Mouse (Mus musculus): Measurements from ENCODE around the gene Ints11.

Ints11 gene

GRCm38 (mm10) chr4:155892438-155893211 is 23.3 kb downstream of the Ints11 start:
- DNase-seq (ENCODE audit: low spot score in 2 of 2) = no peak

GRCm38 (mm10) chr4:155893212-155893690 is 23.9 kb downstream of the Ints11 start:
- DNase-seq (ENCODE audit: low spot score in 2 of 2) = no peak

- peak; percentile 77 to 84 for DNase-seq (ENCODE audit: low spot score in 2 of 2)
Observed at GRCm38 (mm10) chr4:155894311-155894881, 25.1 kb downstream of the Ints11 start.

GRCm38 (mm10) chr4:155895216-155895615 is 25.9 kb downstream of the Ints11 start:
- DNase-seq (ENCODE audit: low spot score in 2 of 2) = peak; percentile 76 to 84

- no peak for DNase-seq (ENCODE audit: low spot score in 2 of 2)
Observed at GRCm38 (mm10) chr4:155895826-155896225, 26.5 kb downstream of the Ints11 start.

- DNase-seq (ENCODE audit: low spot score in 2 of 2) = no peak
Observed at GRCm38 (mm10) chr4:155896461-155896860, 27.1 kb downstream of the Ints11 start.

GRCm38 (mm10) chr4:155898318-155898717 is 29.0 kb downstream of the Ints11 start:
- DNase-seq (ENCODE audit: low spot score in 2 of 2) = no peak

- no peak for DNase-seq (ENCODE audit: low spot score in 2 of 2)
Observed at GRCm38 (mm10) chr4:155899355-155899754, 30.0 kb downstream of the Ints11 start.

DNA sequence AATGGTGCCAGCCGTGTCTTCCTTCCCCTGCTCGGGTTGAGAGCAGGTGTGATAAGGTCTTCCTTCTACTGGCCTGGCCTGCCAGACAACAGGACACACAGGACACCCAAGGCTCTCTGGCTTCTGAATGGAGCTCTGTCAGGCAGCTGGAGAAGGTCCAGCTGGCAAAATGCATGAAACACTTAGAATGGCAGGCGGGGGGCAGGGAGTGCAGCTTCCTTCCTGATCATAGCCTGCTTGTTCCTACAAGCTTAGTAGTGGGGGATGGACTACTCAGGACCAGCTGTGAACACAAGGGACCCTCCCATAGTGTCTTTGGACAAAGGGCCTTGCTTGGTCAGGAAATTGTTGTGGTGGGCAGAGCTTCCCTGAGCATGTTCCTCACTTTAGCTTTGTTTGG is 31.9 kb downstream of the Ints11 start:
- peak in 1 of 2 experiments; percentile 19 for DNase-seq (ENCODE audit: low spot score in 2 of 2)

DNA sequence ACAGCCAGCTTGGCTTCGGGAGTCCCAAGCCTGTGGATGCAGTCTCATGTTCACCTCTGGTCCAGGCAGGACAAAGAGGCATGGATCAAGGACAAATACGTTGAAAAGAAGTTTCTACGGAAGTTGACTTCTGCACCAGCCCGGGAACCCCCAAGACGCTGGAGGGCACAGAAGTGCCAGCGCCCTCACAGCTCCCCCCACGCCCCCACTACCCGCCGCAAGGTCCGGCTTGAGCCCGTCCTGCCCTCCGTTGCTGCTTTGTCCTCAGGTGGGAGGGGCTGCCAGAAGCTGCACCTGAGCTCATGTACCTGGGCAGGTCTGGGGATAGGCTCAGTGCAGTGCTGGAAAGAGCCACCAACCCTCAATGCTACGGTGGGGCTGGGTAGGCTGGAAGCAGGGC is 33.9 kb downstream of the Ints11 start:
- no peak for DNase-seq (ENCODE audit: low spot score in 2 of 2)

DNA sequence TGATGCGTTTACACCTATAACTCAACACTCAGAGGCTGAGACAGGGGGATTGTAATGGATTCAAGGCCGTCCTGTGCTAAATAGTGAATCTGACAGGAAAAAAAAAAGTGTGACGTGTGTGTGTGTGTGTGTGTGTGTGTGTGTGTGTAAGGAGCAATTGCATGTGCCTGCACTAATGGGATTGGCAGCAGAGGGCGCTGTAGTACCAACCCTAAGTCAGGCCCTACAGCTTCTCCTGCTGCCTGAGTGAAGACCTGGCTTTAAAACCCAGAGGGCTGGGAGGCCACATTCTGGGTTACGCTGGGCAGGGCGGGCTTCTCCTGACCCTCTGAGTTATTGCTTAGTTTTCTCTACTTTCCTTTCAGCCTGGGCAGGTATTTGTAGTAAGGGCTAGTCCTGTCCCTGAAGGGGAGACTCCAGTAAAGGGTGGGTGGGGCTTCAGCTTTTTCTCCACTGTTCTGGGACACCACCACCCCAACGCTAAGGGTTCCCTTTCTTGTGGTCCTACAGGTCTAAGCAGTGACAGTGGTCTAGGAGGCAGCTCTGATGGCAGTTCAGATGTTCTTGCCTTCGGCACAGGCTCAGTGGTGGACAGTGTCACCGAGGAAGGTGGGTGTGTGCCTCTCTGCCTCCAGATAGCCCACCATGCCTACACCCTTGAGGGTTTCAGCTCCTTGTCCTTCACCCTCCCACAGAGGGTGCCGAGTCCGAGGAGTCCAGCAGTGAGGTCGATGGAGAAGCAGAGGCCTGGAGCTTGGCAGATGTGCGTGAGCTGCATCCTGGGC is 35.2 kb downstream of the Ints11 start:
- peak; percentile 1 to 13 for DNase-seq (ENCODE audit: low spot score in 2 of 2)

DNA sequence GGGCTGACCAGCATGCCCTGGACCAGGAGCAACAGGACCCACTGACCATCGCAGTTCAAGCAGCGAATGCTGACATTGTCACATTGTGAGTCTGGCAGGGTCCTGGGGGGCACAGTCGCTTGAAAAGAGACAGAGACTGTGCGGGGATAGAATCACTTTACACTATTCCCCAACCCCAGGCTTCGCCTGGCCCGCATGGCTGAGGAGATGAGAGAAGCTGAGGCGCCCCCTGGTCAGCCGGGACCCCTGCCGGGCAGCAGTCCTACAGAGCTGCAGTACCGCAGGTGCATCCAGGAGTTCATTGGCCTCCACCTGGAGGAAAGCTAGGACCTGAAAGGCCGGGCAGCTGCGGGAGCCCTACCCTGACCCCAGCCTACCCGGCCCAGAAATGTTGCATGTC is 36.3 kb downstream of the Ints11 start:
- DNase-seq (ENCODE audit: low spot score in 2 of 2) = no peak

DNA sequence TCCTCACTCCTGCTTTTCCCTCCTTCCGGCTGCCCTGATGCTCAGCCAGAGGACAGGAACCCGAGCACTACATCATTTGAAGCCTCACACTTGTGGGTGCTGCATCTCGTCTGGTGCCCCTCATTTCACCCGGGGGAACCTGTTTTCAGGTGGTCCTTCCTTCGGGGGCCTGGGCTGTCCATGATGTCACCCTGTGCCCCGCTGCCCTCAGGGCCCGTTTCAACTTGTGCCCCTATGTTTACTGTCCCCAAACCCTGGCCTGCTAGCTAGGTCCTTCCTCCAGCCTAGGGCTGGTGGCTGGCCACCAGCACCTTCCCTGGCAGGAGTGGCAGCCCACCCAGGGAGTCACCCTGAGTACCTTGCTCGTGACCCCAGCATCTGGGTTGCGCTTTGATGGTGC is 36.8 kb downstream of the Ints11 start:
- DNase-seq (ENCODE audit: low spot score in 2 of 2) = no peak

GRCm38 (mm10) chr4:155907003-155907402 is 37.7 kb downstream of the Ints11 start:
- DNase-seq (ENCODE audit: low spot score in 2 of 2) = no peak

- peak in 1 of 2 experiments; percentile 1 for DNase-seq (ENCODE audit: low spot score in 2 of 2)
Observed at GRCm38 (mm10) chr4:155908281-155908680, 38.9 kb downstream of the Ints11 start.

GRCm38 (mm10) chr4:155908751-155909150 is 39.4 kb downstream of the Ints11 start:
- no peak for DNase-seq (ENCODE audit: low spot score in 2 of 2)

DNA sequence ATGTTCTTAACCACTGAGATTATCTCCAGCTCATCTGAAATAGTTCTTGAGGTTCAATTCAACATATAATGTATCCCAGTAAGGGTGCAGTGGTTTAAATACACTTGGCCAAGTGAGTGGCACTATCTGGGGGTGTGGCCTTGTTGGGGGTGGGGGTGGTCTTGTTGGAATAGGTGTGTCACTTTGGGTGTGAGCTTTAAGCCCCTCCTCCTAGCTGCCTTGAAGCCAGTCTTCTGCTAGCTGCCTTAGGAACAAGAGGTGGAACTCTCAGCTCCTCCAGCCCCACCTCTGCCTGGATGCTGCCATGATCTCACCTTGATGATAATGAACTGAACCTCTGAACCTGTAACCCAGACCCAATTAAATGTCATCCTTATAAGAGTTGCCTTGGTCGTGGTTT is 62.7 kb downstream of the Ints11 start:
- no peak for DNase-seq (ENCODE audit: low spot score in 2 of 2)

Measured in frontal cortex, postnatal 36 days (tissue).